Mouse (Mus musculus): ENCODE results near the gene Ppp2r5c. TPM values are rescaled to one million over a fixed set of nuclear protein-coding genes. Genes with fewer than 3 reads are reported as not detected.

Gene Ppp2r5c
- polyA plus RNA-seq (2015; fragmentation: Nextera tagmentation; extraction: Ambion mirVana), result 102 and 105 TPM in 2 replicates

DNA sequence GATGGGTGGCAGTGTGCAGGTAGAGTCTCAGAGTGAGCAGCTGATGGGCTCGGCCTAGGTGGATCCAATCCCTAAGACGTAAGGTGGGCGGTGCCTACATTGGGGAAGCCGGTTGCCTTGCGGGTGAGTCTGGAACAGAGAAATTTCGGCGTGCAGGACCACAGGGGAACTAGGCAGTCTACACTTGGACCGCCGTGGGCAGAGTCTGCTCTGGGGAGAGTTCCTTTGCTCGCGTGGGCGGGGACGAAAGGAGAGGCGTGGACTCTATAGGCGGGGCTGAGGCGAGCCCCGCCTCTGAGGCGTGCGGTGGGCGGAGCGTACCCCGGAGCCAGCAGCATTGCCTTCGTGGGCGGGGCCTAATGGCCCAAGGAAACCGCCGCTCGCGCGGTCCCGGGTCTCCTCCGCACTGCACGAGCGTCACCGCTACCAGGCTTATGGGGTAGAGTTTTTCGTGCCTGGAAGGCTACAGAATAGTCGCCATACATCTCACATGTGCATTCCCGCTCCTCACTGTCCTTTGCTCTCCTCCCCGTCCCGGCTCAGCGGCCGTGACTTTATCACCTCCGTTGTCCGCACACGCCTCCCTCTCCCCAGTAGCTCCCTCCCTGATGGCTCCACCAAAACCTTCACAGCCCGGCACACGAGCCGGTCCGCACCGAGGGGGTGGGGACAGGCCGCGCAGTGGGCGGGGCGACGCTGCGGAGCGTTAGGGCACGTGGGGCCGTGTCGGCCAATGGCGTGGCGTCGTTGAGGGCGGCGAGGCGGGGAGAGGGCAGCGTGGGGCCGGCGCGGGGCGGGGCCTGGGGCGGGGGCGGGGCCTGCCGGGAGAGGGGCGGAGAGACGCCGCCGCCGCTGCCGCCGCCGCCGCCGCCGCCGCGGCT, at the start of gene Ppp2r5c:
Gene Ppp2r5c (plus strand): TSS at position 831 of the 881 bp plus-strand sequence.
- Histone ChIP-seq H3K9ac (replicated peaks; ENCODE audit: low read depth) (peak within 1 kb of the TSS; percentile 71), H3K4me2 (replicated peaks; ENCODE audit: low read depth, low read length) (peak within 1 kb of the TSS; percentile 92), H3K4me1 (ENCODE audit: insufficient read depth, low read depth, low read length) (peaks cover 9% of the 10 kb centered on the region; the same call in 1 of the 2 replicates), H3K27me3 (replicated peaks; ENCODE audit: insufficient read depth, low read length) (no peaks in the 10 kb centered on the region), H3K36me3 (ENCODE audit: insufficient read depth, low read length) (0 out of 2 replicates have a peak, but pooled peaks cover 8% of the 10 kb centered on the region), H3K27ac (ENCODE audit: low read length) (peak within 1 kb of the TSS; percentile 96), H3K9me3 (ENCODE audit: low read length) (no peaks in the 10 kb centered on the region), H3K4me3 (ENCODE audit: low read depth, low read length) (peak within 1 kb of the TSS; percentile 84)
- no peak for TF ChIP-seq EP300 (IDR thresholded peaks at IDR 0.05)
- no peak; the same call in 1 of the 2 replicates for TF ChIP-seq CTCF (IDR thresholded peaks at IDR 0.05)
- peak; percentile 97 for DNase-seq (ENCODE audit: low spot score)
- WGBS, result 2% methylated on average over 53 of the region's 86 CpGs
- ATAC-seq, result peak; percentile 98

DNA sequence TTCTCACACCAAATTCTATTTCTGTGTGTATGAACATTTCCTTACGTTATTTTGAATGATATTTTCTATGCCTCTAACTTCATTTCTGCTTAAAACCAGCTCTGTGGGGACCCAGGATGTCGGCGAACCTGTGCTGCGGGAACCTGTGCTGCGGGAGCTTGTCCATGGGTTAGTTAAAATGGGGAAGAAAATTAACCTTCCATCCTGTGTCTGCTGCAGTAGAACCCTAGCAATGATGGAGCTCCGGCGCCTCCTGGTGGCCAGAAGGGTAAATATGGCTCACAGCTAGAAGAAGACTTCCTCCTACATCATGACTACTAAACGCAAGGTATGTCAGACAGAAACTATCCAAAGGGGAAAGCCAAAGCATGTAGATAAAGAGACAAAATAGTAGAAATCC, 48.6 kb upstream of the Ppp2r5c start:
- no peaks in the 10 kb centered on the region for H3K9me3 ChIP-seq (ENCODE audit: low read length)
- H3K9ac ChIP-seq (replicated peaks; ENCODE audit: low read depth), result no peak overlapping the region
- H3K4me2 ChIP-seq (replicated peaks; ENCODE audit: low read depth, low read length), result no peak overlapping the region
- H3K27ac ChIP-seq (ENCODE audit: low read length), result no peak overlapping the region
- no peak for ATAC-seq
- H3K4me3 ChIP-seq (ENCODE audit: low read depth, low read length), result no peak overlapping the region
- 22% methylated on average over 8 of the region's 8 CpGs for WGBS
- no peaks in the 10 kb centered on the region for H3K36me3 ChIP-seq (ENCODE audit: insufficient read depth, low read length)
- no peaks in the 10 kb centered on the region for H3K27me3 ChIP-seq (replicated peaks; ENCODE audit: insufficient read depth, low read length)
- peak; percentile 90 for TF ChIP-seq CTCF (IDR thresholded peaks at IDR 0.05)
- no peak for TF ChIP-seq EP300 (IDR thresholded peaks at IDR 0.05)
- no peaks in the 10 kb centered on the region for H3K4me1 ChIP-seq (ENCODE audit: insufficient read depth, low read depth, low read length)
- DNase-seq (ENCODE audit: low spot score), result peak; percentile 67

DNA sequence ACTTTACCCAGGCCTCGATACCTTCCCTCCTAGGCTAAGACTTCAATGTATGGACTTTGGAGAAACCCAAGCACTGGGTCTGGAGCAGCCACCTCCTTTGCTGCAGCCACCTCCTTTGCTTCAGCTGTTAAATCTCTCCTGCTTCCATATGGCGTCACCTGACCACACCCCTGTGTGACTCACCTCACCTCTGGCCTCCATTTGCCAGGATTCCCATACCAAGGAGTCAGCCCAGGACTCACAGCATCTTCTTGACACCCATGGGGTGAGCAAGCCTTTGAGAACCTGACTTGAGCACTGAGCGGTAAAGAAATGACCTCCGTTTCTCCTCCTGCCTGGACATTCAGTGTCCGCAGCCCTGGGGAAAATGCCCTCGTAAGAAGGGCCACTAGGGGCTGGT, 47.8 kb upstream of the Ppp2r5c start:
- TF ChIP-seq CTCF (IDR thresholded peaks at IDR 0.05) (no peak), EP300 (IDR thresholded peaks at IDR 0.05) (no peak)

DNA sequence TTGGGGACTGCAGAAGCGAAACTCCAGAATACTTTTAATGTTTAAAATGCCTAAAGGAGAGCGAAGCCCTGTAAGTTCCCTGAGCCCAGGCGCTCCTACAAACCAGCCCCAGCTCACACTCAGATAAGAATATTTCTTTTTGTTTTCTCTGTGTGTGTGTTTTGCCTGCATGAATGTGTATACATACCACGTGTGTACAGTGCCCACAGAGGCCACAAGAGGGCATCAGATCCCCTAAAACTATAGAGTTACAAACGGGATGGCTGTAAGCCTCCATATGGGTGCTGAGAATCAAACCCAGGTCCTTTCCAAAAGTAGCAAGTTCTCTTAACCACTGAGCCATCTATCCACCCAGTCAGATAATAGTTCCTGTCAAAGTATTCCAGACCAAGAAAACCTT, 46.0 kb upstream of the Ppp2r5c start:
- Histone ChIP-seq H3K27ac (ENCODE audit: low read length) (no peak overlapping the region), H3K4me3 (ENCODE audit: low read depth, low read length) (no peak overlapping the region), H3K9me3 (ENCODE audit: low read length) (no peaks in the 10 kb centered on the region), H3K27me3 (replicated peaks; ENCODE audit: insufficient read depth, low read length) (no peaks in the 10 kb centered on the region), H3K4me2 (replicated peaks; ENCODE audit: low read depth, low read length) (no peak overlapping the region), H3K4me1 (ENCODE audit: insufficient read depth, low read depth, low read length) (no peaks in the 10 kb centered on the region), H3K9ac (replicated peaks; ENCODE audit: low read depth) (no peak overlapping the region), H3K36me3 (ENCODE audit: insufficient read depth, low read length) (no peaks in the 10 kb centered on the region)
- ATAC-seq (no peak), DNase-seq (ENCODE audit: low spot score) (no peak)
- TF ChIP-seq CTCF (IDR thresholded peaks at IDR 0.05) (no peak), EP300 (IDR thresholded peaks at IDR 0.05) (no peak)
- 83% methylated on average over 5 of the region's 5 CpGs for WGBS

More for the DNA sequence above, 47.8 kb upstream of the Ppp2r5c start:
- ATAC-seq (no peak), DNase-seq (ENCODE audit: low spot score) (no peak)
- Histone ChIP-seq H3K4me3 (ENCODE audit: low read depth, low read length) (no peak overlapping the region), H3K9ac (replicated peaks; ENCODE audit: low read depth) (no peak overlapping the region), H3K4me2 (replicated peaks; ENCODE audit: low read depth, low read length) (no peak overlapping the region), H3K36me3 (ENCODE audit: insufficient read depth, low read length) (no peaks in the 10 kb centered on the region), H3K4me1 (ENCODE audit: insufficient read depth, low read depth, low read length) (no peaks in the 10 kb centered on the region), H3K27ac (ENCODE audit: low read length) (no peak overlapping the region), H3K27me3 (replicated peaks; ENCODE audit: insufficient read depth, low read length) (no peaks in the 10 kb centered on the region), H3K9me3 (ENCODE audit: low read length) (no peaks in the 10 kb centered on the region)
- 82% methylated on average over 6 of the region's 6 CpGs for WGBS

DNA sequence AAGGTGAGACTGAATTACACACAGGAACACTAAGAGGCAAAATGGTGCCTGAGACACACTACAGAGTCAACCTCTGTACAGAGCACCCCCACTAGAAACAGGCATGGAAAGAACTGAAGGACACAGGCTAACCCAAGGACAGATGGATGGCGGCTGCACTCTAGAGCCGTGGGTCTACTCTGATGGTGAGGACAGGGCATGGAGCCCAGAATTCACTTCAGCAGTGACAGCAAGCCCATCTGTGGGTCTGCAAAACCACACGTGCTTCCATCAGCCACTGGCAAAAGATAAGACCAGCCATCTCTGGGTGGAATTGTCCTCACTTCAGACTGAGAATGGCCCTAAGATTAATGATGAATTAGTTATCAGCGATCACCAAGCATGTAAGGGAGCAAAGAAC, 45.0 kb upstream of the Ppp2r5c start:
- Histone ChIP-seq H3K27ac (ENCODE audit: low read length) (no peak overlapping the region), H3K4me3 (ENCODE audit: low read depth, low read length) (no peak overlapping the region), H3K27me3 (replicated peaks; ENCODE audit: insufficient read depth, low read length) (no peaks in the 10 kb centered on the region), H3K36me3 (ENCODE audit: insufficient read depth, low read length) (no peaks in the 10 kb centered on the region), H3K4me1 (ENCODE audit: insufficient read depth, low read depth, low read length) (no peaks in the 10 kb centered on the region), H3K9me3 (ENCODE audit: low read length) (no peaks in the 10 kb centered on the region), H3K4me2 (replicated peaks; ENCODE audit: low read depth, low read length) (no peak overlapping the region), H3K9ac (replicated peaks; ENCODE audit: low read depth) (no peak overlapping the region)
- ATAC-seq (no peak), DNase-seq (ENCODE audit: low spot score) (no peak)
- TF ChIP-seq CTCF (IDR thresholded peaks at IDR 0.05) (no peak), EP300 (IDR thresholded peaks at IDR 0.05) (no peak)
- 85% methylated on average over 4 of the region's 4 CpGs for WGBS

DNA sequence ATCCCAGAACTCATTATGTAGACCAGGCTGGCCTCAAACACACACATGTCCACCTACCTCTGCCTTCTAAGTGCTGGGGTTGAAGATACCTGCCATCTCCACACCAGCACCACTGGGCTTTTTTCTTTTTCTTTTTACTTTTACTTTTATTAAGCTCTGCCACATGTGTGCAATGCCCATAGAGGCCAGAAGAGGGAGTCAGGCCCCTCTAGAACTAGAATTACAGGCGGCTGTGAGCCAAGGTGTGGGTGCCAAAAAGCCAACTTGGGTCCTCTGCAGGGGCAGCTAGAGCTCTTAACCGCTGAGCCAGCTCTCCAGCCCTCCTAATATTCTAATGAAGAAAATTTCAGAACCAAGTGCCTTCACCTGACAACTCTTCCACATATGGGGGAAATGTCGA, 30.7 kb upstream of the Ppp2r5c start:
- no peak overlapping the region for H3K4me2 ChIP-seq (replicated peaks; ENCODE audit: low read depth, low read length)
- no peak overlapping the region for H3K4me3 ChIP-seq (ENCODE audit: low read depth, low read length)
- no peaks in the 10 kb centered on the region for H3K9me3 ChIP-seq (ENCODE audit: low read length)
- DNase-seq (ENCODE audit: low spot score) (peak; percentile 45), ATAC-seq (no peak)
- no peak overlapping the region for H3K27ac ChIP-seq (ENCODE audit: low read length)
- H3K4me1 ChIP-seq (ENCODE audit: insufficient read depth, low read depth, low read length), result 0 out of 2 replicates have a peak, but pooled peaks cover 3% of the 10 kb centered on the region
- no peak overlapping the region for H3K9ac ChIP-seq (replicated peaks; ENCODE audit: low read depth)
- WGBS, result 29% methylated on average over 3 of the region's 3 CpGs
- no peaks in the 10 kb centered on the region for H3K36me3 ChIP-seq (ENCODE audit: insufficient read depth, low read length)
- H3K27me3 ChIP-seq (replicated peaks; ENCODE audit: insufficient read depth, low read length), result no peaks in the 10 kb centered on the region
- TF ChIP-seq EP300 (IDR thresholded peaks at IDR 0.05), result no peak
- TF ChIP-seq CTCF (IDR thresholded peaks at IDR 0.05), result peak; percentile 61
